Mouse (Mus musculus): ENCODE data around the gene a.
"Not testable (repeated sequence)": the region's sequence is repeated elsewhere in the genome, so short reads cannot be mapped to it uniquely, and the experiment has no call there.

The a gene

GRCm38 (mm10) chr2:154836537-154836936 lies 45.3 kb downstream of the a start:
- no peak for DNase-seq (ENCODE audit: low spot score in 2 of 2)

- DNase-seq (ENCODE audit: low spot score in 2 of 2): no peak
Observed at GRCm38 (mm10) chr2:154848086-154848485, 56.9 kb downstream of the a start.

DNA sequence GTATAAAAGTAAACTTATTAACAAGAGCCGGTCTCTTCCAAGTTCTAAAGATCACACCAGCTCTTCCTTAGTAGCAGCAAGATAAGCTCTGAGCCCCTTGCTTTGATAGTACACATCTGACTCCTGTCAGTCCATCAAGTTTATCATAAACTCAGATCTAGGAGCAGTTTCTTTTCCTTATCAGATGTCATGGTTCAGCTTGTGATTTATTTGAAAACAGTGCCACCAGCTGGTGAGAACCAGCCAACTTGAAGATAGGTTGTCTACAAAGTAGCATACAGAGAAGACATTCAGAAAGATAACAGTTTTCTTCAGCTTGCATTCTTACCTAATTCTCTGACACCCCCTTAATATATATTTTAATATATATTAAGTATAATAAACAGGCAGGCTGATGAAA lies 64.2 kb downstream of the a start:
- peak in 1 of 2 experiments; percentile 21 for DNase-seq (ENCODE audit: low spot score in 2 of 2)

DNA sequence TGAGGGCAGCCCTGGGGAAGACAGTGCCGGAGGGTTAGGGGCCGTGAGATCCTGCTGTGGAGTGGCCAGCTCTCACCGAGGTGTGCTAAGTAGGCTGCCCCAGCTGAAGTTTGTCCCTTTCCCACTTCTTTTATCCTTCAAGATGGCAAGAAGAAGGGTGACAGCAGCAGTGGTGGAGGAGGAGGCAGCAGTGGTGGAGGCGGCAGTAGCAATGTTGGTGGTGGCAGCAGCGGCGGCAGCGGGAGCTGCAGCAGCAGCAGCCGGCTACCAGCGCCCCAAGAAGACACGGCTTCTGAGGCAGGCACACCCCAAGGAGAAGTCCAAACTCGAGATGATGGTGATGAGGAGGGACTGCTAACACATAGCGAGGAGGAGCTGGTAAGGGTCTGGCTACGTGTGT lies 72.5 kb downstream of the a start:
- DNase-seq (ENCODE audit: low spot score in 2 of 2): no peak

- no peak for DNase-seq (ENCODE audit: low spot score in 2 of 2)
Observed at GRCm38 (mm10) chr2:154865696-154866095, 74.5 kb downstream of the a start.

DNA sequence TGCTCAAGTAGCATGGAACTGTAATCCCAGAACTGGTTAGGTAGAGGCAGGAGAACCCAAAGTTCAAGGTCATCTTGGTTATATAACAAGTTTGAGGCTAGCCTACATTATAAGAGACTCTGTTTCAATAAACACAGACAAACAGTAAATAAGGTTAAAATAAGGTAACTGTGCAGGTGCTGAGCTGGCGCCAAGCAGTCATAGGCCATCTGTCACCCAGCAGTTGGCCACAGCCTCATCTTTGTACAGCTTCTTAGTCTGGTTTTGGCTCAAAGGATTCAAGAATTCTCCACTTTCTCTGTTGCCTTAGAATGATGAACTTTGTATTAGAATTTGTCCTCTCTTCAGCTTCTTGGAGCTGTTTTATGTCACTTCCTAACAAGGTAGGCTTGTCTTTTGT lies 76.9 kb downstream of the a start:
- no peak for DNase-seq (ENCODE audit: low spot score in 2 of 2)

DNA sequence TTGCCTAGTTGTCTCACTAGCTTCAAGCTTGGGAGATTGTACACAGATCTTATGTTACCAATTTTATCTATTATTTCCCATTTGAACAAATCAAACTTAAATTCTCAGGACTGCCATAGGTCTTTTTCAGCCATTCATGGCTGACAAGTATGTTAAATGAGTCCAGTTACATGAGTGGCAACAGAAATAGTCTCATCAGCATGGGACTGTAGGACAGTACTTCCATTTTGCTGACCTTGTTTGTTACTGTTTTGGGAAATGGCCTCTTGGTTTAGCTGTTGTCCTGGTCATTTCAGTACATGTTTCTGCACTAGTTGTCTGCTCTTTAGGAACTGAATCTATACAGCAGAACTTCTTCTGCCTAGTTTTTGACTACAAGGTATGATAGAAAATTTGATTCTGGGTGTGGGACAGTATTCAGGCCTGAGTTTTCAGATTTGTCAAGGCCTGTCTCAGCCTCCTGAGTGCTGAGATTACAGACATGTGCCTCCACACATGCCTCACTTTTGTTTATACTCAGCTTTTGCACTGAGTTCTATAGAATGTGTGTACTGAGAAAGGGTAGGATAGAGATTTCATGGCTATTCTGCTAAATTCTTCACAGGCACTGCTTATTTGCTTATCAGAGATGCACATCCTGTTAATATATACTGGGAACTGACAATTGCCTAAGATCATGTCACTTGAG lies 78.9 kb downstream of the a start:
- DNase-seq (ENCODE audit: low spot score in 2 of 2): no peak

GRCm38 (mm10) chr2:154876621-154877020 lies 85.4 kb downstream of the a start:
- DNase-seq (ENCODE audit: low spot score in 2 of 2): no peak

- DNase-seq (ENCODE audit: low spot score in 2 of 2): no peak
Observed at GRCm38 (mm10) chr2:154891585-154891984, 100.4 kb downstream of the a start.

DNA sequence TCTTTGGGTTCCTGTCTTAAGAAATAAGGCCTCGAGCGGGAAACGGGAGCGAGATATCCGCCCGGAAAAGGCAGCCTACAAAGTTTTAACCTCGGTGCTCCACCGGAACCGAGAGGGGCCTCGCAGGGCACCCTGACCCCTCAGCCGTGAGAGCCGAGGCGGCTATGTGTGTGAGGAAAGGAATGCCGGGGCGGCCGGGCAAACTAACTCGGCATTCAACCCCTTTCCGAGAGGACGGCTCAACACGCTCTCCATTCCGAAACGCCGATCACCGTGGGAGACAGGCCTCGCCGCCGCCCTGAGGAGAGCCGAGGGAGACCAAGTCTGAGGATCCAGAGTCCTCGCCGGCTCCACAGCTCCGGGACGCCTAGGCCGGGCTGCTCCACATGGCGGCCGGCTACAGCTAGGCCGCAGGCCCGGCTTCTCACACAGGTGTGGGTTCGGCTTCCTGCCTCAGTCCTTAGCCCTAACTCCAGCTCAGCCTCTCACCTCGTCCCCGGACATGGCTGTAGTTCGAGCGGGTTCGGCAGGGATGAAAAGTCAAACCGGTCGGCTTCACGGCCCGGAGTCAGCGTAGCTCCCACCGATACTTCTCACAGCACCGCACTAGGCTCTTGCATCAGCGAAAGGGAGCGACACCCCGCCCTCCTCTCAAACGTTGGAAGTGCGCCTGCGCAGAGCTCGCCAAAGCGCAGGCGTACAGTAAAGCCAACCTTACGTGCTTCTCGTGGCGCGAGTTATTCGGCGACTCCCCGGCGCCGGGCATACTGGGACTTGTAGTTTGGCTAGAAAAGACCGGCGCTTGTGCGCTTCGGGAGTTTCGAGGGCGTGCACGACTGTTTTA lies 101.2 kb downstream of the a start, which contains the start of gene Eif2s2:
Gene Eif2s2, minus strand, starts transcription at position 735 of the 844 bp plus-strand sequence.
- DNase-seq (ENCODE audit: low spot score in 2 of 2): peak; percentile 90 to 96

DNA sequence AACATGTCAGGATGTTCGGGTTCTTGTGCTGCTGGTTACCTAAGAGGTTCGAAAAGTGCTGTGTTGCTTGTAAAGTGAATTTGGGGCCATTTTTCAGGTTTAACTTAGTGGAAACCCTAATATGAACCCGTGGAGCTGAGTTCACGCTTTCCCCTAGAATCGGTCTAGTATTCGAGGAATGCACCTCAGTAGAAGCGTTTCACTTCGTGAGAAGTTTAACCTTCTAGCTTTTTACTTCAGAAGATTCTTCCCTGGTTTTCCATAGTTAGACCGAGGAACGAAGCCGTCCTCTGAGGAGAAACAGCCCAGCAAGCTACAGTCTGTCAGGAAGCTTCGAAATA lies 101.8 kb downstream of the a start:
- no peak for DNase-seq (ENCODE audit: low spot score in 2 of 2)

DNA sequence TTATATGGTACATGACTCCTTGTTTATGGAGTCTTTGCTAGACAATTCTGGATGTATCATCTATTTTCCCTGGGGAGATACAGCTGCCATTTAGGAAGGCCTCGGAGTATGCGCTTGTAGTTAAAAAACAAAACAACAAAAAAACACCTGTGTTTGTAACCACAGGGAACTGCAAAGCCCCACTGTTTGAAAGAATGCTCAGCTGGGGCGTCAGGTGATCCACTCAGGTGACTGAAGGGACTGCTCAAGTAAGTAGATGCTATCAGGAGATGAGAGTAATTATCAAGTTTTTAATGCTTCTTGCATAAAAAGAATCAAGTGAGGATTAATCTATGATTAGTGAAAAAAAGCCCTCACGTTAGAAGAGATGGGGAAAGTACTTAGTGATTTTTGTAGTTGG lies 102.3 kb downstream of the a start:
- DNase-seq (ENCODE audit: low spot score in 2 of 2): no peak

- DNase-seq (ENCODE audit: low spot score in 2 of 2): not testable (repeated sequence)
Observed at GRCm38 (mm10) chr2:154899004-154899403, 107.8 kb downstream of the a start.

- DNase-seq (ENCODE audit: low spot score in 2 of 2): not testable (repeated sequence)
Observed at GRCm38 (mm10) chr2:154899412-154899811, 108.2 kb downstream of the a start.

- no peak for DNase-seq (ENCODE audit: low spot score in 2 of 2)
Observed at GRCm38 (mm10) chr2:154902111-154902510, 110.9 kb downstream of the a start.

GRCm38 (mm10) chr2:154905796-154906195 lies 114.6 kb downstream of the a start:
- DNase-seq (ENCODE audit: low spot score in 2 of 2): no peak

DNA sequence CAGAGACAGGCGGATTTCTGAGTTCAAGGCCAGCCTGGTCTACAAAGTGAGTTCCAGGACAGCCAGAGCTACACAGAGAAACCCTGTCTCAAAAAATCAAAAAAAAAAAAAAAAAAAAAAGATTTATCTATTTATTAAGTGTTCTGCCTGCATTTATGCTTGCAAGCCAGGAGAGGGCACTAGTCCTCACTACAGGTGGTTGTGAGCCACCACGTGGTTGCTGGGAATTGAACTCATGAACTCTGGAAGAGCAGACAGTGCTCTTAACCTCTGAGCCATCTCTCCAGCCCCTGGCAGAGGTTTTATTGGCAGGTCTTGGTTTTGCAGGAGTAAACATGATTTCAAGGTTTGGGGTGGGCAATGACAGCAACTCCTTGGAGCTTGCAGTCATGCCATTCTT lies 117.0 kb downstream of the a start:
- not testable (repeated sequence) for DNase-seq (ENCODE audit: low spot score in 2 of 2)

GRCm38 (mm10) chr2:154909789-154910188 lies 118.6 kb downstream of the a start:
- no peak for DNase-seq (ENCODE audit: low spot score in 2 of 2)

- no peak for DNase-seq (ENCODE audit: low spot score in 2 of 2)
Observed at GRCm38 (mm10) chr2:154915922-154916541, 124.8 kb downstream of the a start.

GRCm38 (mm10) chr2:154916547-154916946 lies 125.3 kb downstream of the a start:
- no peak for DNase-seq (ENCODE audit: low spot score in 2 of 2)

- DNase-seq (ENCODE audit: low spot score in 2 of 2): no peak
Observed at GRCm38 (mm10) chr2:154917866-154918641, 126.9 kb downstream of the a start.

DNA sequence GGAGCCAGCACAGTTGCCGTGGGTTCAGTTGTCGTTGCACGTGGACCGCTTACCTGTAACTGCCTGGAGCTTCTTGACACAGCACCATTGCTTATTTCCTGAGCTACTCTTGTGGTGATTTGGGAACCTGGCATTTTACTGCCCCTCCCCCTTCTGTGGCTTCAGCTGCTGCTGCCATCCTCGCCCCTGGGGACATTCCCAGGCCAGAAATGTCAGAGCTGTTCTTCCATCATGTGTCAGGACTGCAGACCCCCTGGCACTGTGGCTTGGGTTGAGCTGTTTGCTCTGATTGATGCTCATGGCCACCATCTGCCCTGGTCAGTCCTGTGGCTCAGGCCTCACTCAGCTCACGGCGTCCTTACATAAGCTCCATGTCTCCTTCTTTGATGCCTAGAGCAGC lies 129.7 kb downstream of the a start:
- no peak for DNase-seq (ENCODE audit: low spot score in 2 of 2)

Data from urinary bladder, adult 18-20 months (tissue).